Mouse (Mus musculus) kidney, embryonic 14.5 days (tissue): Measurements from ENCODE around the gene Zfp287. TPM values are rescaled to one million over a fixed set of nuclear protein-coding genes. Genes with fewer than 3 reads are reported as not detected.

Experiments used
- ATAC-seq: fragments of 200-750 bp; cut with Nextera tagmentation; 2 replicates; pipeline ENCODE4 v1.8.0; 2017; ENCODE audit warnings: moderate number of reproducible peaks, mild to moderate bottlenecking, moderate TSS enrichment, moderate library complexity; ENCODE audit not compliant: low FRiP score, low TSS enrichment
- H3K27ac ChIP-seq: fragments of 300-500 bp; sonication (generic); 2 replicates; pipeline ENCODE4 v1.5.1; 2014; ENCODE audit warnings: low read depth, mild to moderate bottlenecking, low read length, moderate library complexity, mixed read lengths
- H3K27me3 ChIP-seq: fragments of 300-500 bp; sonication (generic); 2 replicates; pipeline ENCODE4 v1.6.1; 2014; ENCODE audit warnings: mild to moderate bottlenecking, low read length; ENCODE audit not compliant: control insufficient read depth, insufficient read depth
- H3K36me3 ChIP-seq: fragments of 300-500 bp; sonication (generic); 2 replicates; pipeline ENCODE4 v1.6.1; 2014; ENCODE audit warnings: low read length, mixed read lengths; ENCODE audit not compliant: control insufficient read depth, insufficient read depth
- H3K4me1 ChIP-seq: fragments of 300-500 bp; sonication (generic); 2 replicates; pipeline ENCODE4 v1.6.1; 2014; ENCODE audit warnings: low read length, mixed read lengths; ENCODE audit not compliant: control insufficient read depth, insufficient read depth
- H3K4me2 ChIP-seq: fragments of 300-500 bp; sonication (generic); replicated peaks from 2 replicates; pipeline ENCODE4 v1.6.1; 2014; ENCODE audit warnings: low read depth, mild to moderate bottlenecking, low read length
- H3K4me3 ChIP-seq: fragments of 300-500 bp; sonication (generic); 2 replicates; pipeline ENCODE4 v1.5.1; 2014; ENCODE audit warnings: mild to moderate bottlenecking, low read length
- H3K9ac ChIP-seq: fragments of 300-500 bp; sonication (generic); 2 replicates; pipeline ENCODE4 v1.6.1; 2014; ENCODE audit warnings: low read depth, mild to moderate bottlenecking, low read length, moderate library complexity
- H3K9me3 ChIP-seq: fragments of 300-500 bp; sonication (generic); 2 replicates; pipeline ENCODE4 v1.6.1; 2016; ENCODE audit warnings: low read length; ENCODE audit not compliant: control insufficient read depth
- WGBS: fragments of 180-500 bp; shearing (Covaris S2); extraction: QIAGEN DNeasy Blood & Tissue Kit; methylation state at CpG from one replicate; pipeline ENCODE4 v1.1.7; 2014; 5-methylcytosine and 5-hydroxymethylcytosine counted together
- polyA plus RNA-seq: library from polyadenylated mRNA; unstranded; fragments of >200 nt; fragmentation: Nextera tagmentation; extraction: Ambion mirVana; gene quantifications from 2 replicates; pipeline ENCODE4 v1.2.1, GENCODE M21; 2014

Zfp287 gene
- polyA plus RNA-seq, 1 experiment from 2014 or later: 10.1 TPM

DNA sequence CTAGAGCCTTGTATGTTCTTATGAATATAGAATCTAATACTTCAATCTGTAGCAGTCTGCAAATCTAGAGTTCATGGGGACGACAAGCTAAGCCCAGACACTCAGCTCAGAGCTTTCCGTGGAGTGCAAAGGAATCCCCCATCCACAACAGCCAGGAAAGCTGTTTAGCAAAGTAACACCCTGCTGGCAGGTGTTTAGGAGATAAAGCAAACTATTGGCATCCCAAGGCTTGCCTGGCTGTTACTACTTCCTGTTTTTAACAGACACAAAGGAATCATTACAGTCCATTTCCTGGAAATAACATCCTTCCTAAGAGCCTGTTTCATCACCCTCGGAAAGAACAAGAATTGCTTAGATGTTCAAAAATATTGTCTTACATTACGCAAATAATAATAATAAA, 70.8 kb downstream of the Zfp287 start:
- H3K4me2 ChIP-seq: no peak overlapping the region
- H3K4me1 ChIP-seq: no peaks in the 10 kb centered on the region
- no peak for ATAC-seq
- no peaks in the 10 kb centered on the region for H3K9me3 ChIP-seq
- no peak overlapping the region for H3K4me3 ChIP-seq
- 59% methylated on average over 4 of the region's 4 CpGs for WGBS
- H3K27me3 ChIP-seq: no peaks in the 10 kb centered on the region
- H3K9ac ChIP-seq: no peak overlapping the region
- peaks cover 16% of the 10 kb centered on the region for H3K36me3 ChIP-seq
- H3K27ac ChIP-seq: no peak overlapping the region

DNA sequence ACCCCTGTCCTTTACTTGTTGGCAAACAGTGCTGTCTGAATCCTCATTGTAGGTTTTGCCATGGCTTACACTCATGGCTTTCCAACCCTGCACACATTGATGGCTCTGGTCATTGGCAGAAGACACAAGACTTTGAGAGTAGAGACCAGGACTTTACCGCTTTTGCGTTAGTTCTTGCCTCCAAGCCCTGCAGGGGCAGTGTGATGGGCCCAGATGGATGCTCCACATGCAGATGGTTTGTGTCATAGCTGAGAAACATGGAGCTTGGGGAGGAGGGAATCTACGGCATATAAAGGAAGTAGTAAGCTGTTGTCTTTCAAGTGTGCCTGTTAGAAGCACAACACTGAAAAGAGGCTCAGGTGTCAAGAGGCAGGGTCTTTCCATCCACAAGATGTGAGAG, 79.6 kb downstream of the Zfp287 start:
- no peaks in the 10 kb centered on the region for H3K27me3 ChIP-seq
- H3K4me3 ChIP-seq: no peak overlapping the region
- no peak overlapping the region for H3K9ac ChIP-seq
- peaks cover 8% of the 10 kb centered on the region; the same call in 1 of the 2 replicates for H3K4me1 ChIP-seq
- no peak overlapping the region for H3K4me2 ChIP-seq
- H3K9me3 ChIP-seq: no peaks in the 10 kb centered on the region
- ATAC-seq: no peak
- no peak overlapping the region for H3K27ac ChIP-seq
- peaks cover 13% of the 10 kb centered on the region; the same call in 1 of the 2 replicates for H3K36me3 ChIP-seq
- 87% methylated on average over 3 of the region's 3 CpGs for WGBS

DNA sequence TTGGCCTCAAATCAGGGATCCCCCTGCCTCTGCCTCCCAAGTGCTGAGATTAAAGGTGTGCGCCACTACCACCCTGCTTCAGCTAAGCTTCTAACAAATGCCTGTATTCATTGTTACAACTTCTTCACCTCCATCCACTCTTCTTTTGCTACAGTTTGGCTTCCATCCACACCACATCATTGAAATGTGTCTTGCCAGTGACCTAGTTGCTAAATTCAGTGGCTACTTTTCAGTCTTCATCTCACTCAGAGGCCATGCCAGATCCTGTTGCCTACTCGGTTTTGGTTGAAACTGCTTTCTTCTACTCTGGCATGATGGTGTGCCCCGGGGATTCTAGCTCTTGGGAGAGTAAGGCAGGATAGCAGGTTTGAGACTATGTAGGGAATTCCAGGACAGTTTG, 80.1 kb downstream of the Zfp287 start:
- H3K27me3 ChIP-seq: no peaks in the 10 kb centered on the region
- 89% methylated on average over 3 of the region's 3 CpGs for WGBS
- no peaks in the 10 kb centered on the region for H3K9me3 ChIP-seq
- H3K4me3 ChIP-seq: no peak overlapping the region
- peaks cover 13% of the 10 kb centered on the region; the same call in 1 of the 2 replicates for H3K36me3 ChIP-seq
- peaks cover 14% of the 10 kb centered on the region for H3K4me1 ChIP-seq
- no peak overlapping the region for H3K9ac ChIP-seq
- ATAC-seq: no peak
- H3K4me2 ChIP-seq: no peak overlapping the region
- no peak overlapping the region for H3K27ac ChIP-seq

Other genes starting within 250 kb of the Zfp287 start
- gene Cenpv, start 192.6 kb downstream of the Zfp287 start, polyA plus RNA-seq: 29.8 and 33.1 TPM in 2 replicates
- gene Ubb, start 180.7 kb downstream of the Zfp287 start, polyA plus RNA-seq: 3,178 and 3,504 TPM in 2 replicates
- gene Trpv2, start 157.4 kb downstream of the Zfp287 start, polyA plus RNA-seq: 1.2 and 1.4 TPM in 2 replicates
- gene Lrrc75a, start 83.4 kb downstream of the Zfp287 start, polyA plus RNA-seq: 16.4 and 18.7 TPM in 2 replicates
- gene Mmgt2, start 83.2 kb downstream of the Zfp287 start, polyA plus RNA-seq: 63.4 and 63.8 TPM in 2 replicates
- not detected in 2 replicates for gene Gm10428, start 21.2 kb upstream of the Zfp287 start, polyA plus RNA-seq
- 19.6 and 19.7 TPM in 2 replicates for gene Zfp286, start 57.6 kb upstream of the Zfp287 start, polyA plus RNA-seq
- gene Trim16, start 88.3 kb upstream of the Zfp287 start, polyA plus RNA-seq: 10.5 and 18.6 TPM in 2 replicates
- gene Fbxw10, start 115.2 kb upstream of the Zfp287 start, polyA plus RNA-seq: 0.53 and 0.73 TPM in 2 replicates
- 62.1 and 62.9 TPM in 2 replicates for gene Tvp23b, start 147.6 kb upstream of the Zfp287 start, polyA plus RNA-seq
- 0.29 TPM in 1 of 2 replicates, not detected in the other for gene Cdrt4, start 219.3 kb upstream of the Zfp287 start, polyA plus RNA-seq